Mouse (Mus musculus): Measurements from ENCODE around the gene Sh3bp5. TPM values are rescaled to one million over a fixed set of nuclear protein-coding genes. Genes with fewer than 3 reads are reported as not detected.

The Sh3bp5 gene
- polyA plus RNA-seq, 1 experiment from 2014 or later = 38.4 TPM

DNA sequence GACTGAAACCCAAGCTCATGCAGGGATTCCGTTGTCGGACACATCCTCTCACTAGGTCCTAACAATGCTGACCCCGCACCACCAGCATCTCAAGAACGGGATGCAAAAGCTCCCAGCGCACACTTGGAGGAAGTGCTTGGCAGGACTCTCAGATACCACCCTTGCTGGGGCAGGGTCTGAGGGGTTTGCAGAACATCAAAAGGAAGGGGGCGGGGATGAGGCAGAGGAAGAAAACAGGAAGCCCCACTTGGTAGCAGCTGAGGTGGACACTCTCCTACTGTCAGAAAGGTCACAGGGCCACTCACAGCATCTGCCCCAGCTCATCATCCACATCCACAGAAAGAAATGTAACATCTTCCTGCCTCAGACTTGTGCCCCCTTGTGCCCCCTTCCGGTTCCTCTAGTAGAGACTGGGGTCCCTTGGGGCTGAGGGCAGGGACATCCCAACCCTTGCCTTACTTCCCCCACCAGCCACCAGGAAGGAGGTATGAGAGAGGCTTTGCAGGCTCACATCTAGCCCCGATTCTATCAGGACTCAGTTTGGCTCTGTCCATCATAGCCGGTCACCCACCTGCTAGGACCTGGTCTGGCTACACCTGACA, 25.7 kb downstream of the Sh3bp5 start:
- H3K27me3 ChIP-seq (replicated peaks; ENCODE audit: insufficient read depth, low read length) = peaks cover 52% of the 10 kb centered on the region
- H3K4me1 ChIP-seq (ENCODE audit: insufficient read depth, low read depth, low read length) = peaks cover 36% of the 10 kb centered on the region
- no peak for ATAC-seq

DNA sequence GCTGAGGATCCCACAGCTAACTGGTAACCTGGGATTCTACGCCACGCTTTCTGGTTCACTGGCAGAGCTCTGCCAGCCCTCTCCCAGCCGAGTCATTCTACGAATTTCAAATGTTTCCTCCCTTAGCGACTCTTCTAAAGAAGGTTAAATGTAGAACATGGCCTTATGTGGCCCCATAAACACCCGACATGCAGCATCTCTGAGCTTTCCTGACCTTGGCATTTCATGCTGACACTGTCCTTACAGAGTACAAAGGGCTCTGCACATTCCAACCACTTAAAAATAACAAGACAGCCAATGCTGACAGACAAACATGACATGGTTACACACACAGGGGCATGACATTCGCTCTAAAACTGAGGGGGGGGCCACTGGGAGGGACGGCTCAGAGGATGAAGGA, 27.2 kb downstream of the Sh3bp5 start:
- Histone ChIP-seq H3K4me2 (replicated peaks; ENCODE audit: low read depth, low read length) (no peak overlapping the region), H3K4me1 (ENCODE audit: insufficient read depth, low read depth, low read length) (peaks cover 24% of the 10 kb centered on the region; the same call in 1 of the 2 replicates)
- WGBS = 51% methylated on average over 8 of the region's 8 CpGs

More for the DNA sequence above, 25.7 kb downstream of the Sh3bp5 start:
- no peak for DNase-seq (ENCODE audit: low spot score)
- Histone ChIP-seq H3K4me2 (replicated peaks; ENCODE audit: low read depth, low read length) (no peak overlapping the region), H3K36me3 (ENCODE audit: insufficient read depth, low read length) (no peaks in the 10 kb centered on the region), H3K4me3 (ENCODE audit: low read depth, low read length) (no peak overlapping the region), H3K9me3 (ENCODE audit: low read length) (no peaks in the 10 kb centered on the region), H3K9ac (replicated peaks; ENCODE audit: low read depth) (no peak overlapping the region), H3K27ac (ENCODE audit: low read length) (no peak overlapping the region)
- WGBS = 65% methylated on average over 9 of the region's 9 CpGs
- TF ChIP-seq CTCF (IDR thresholded peaks at IDR 0.05) (no peak), EP300 (IDR thresholded peaks at IDR 0.05) (no peak)

DNA sequence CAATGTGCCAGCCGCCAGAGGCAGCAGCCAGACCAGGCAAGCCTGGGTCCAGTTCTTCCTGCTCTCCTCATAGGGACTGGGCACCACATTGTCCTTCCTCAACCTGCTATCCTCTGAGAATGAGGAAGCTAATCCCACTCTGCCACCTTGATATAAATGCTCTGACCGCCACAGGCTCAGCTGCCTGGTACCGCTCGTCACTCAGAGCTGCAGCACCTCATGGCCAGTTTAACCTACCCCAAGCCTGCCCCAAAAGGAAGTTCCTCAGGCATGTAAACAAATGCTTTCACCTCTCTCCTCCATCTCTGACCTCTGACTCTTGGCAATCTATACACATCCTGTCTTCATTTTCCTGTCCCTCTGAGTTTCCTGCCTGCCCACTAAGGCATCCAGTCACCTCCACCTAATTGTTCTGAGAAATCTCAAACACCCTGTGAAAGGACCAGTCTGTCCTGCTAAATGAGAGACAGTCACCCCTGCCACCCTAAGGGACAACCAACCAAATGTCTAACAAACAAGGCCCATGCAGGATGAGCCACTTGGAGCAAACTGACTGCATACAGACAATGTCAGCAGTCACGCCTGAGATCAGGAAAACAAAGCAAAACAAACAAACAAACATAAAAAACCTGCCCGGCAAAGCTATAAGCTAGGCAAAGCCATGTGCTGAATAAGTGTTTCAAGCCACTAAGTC, 27.8 kb downstream of the Sh3bp5 start:
- H3K27me3 ChIP-seq (replicated peaks; ENCODE audit: insufficient read depth, low read length) = peaks cover 46% of the 10 kb centered on the region
- peaks cover 21% of the 10 kb centered on the region; the same call in 1 of the 2 replicates for H3K4me1 ChIP-seq (ENCODE audit: insufficient read depth, low read depth, low read length)
- WGBS = 47% methylated on average over 6 of the region's 6 CpGs

More for the DNA sequence above, 27.2 kb downstream of the Sh3bp5 start:
- Histone ChIP-seq H3K4me3 (ENCODE audit: low read depth, low read length) (no peak overlapping the region), H3K27ac (ENCODE audit: low read length) (peak overlapping the region; percentile 59; the same call in 1 of the 2 replicates), H3K27me3 (replicated peaks; ENCODE audit: insufficient read depth, low read length) (peaks cover 46% of the 10 kb centered on the region), H3K36me3 (ENCODE audit: insufficient read depth, low read length) (no peaks in the 10 kb centered on the region), H3K9me3 (ENCODE audit: low read length) (no peaks in the 10 kb centered on the region), H3K9ac (replicated peaks; ENCODE audit: low read depth) (no peak overlapping the region)
- ATAC-seq (no peak), DNase-seq (ENCODE audit: low spot score) (peak; percentile 24)
- no peak for TF ChIP-seq CTCF (IDR thresholded peaks at IDR 0.05)
- TF ChIP-seq EP300 (IDR thresholded peaks at IDR 0.05) = no peak

DNA sequence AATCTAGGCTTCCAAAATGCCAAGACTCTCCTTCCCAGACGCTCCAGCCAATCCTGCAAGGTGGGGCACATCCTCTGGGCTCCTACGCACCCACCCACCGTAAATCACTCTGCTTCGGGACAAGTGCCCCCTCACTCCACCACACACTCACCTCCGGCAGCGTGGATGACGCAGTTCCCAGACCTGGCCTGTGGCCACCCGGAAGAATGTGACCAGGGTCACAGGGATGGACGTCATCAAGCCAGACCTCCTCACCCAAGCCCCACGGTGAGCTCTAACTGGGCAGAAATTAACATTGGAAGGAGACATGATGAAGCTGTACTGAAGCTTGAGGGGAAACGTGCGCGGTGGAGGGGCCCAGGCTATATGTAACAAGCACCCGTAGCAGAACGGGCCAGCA, 28.7 kb downstream of the Sh3bp5 start:
- TF ChIP-seq EP300 (IDR thresholded peaks at IDR 0.05) = peak; percentile 45; the same call in 1 of the 2 replicates
- TF ChIP-seq CTCF (IDR thresholded peaks at IDR 0.05) = no peak
- Histone ChIP-seq H3K4me1 (ENCODE audit: insufficient read depth, low read depth, low read length) (peaks cover 17% of the 10 kb centered on the region; the same call in 1 of the 2 replicates), H3K27ac (ENCODE audit: low read length) (peak overlapping the region; percentile 59; the same call in 1 of the 2 replicates), H3K4me3 (ENCODE audit: low read depth, low read length) (no peak overlapping the region), H3K4me2 (replicated peaks; ENCODE audit: low read depth, low read length) (no peak overlapping the region), H3K9me3 (ENCODE audit: low read length) (no peaks in the 10 kb centered on the region), H3K27me3 (replicated peaks; ENCODE audit: insufficient read depth, low read length) (peaks cover 42% of the 10 kb centered on the region), H3K9ac (replicated peaks; ENCODE audit: low read depth) (no peak overlapping the region), H3K36me3 (ENCODE audit: insufficient read depth, low read length) (no peaks in the 10 kb centered on the region)
- DNase-seq (ENCODE audit: low spot score) (peak; percentile 29), ATAC-seq (peak; percentile 52)
- WGBS = 66% methylated on average over 15 of the region's 15 CpGs

More for the DNA sequence above, 27.8 kb downstream of the Sh3bp5 start:
- TF ChIP-seq CTCF (IDR thresholded peaks at IDR 0.05) (no peak), EP300 (IDR thresholded peaks at IDR 0.05) (no peak; the same call in 1 of the 2 replicates)
- no peak overlapping the region for H3K9ac ChIP-seq (replicated peaks; ENCODE audit: low read depth)
- peak; percentile 39 for ATAC-seq
- no peak overlapping the region for H3K4me3 ChIP-seq (ENCODE audit: low read depth, low read length)
- no peaks in the 10 kb centered on the region for H3K36me3 ChIP-seq (ENCODE audit: insufficient read depth, low read length)
- no peak overlapping the region for H3K4me2 ChIP-seq (replicated peaks; ENCODE audit: low read depth, low read length)
- peak; percentile 43 for DNase-seq (ENCODE audit: low spot score)
- H3K9me3 ChIP-seq (ENCODE audit: low read length) = no peaks in the 10 kb centered on the region
- H3K27ac ChIP-seq (ENCODE audit: low read length) = peak overlapping the region; percentile 59

DNA sequence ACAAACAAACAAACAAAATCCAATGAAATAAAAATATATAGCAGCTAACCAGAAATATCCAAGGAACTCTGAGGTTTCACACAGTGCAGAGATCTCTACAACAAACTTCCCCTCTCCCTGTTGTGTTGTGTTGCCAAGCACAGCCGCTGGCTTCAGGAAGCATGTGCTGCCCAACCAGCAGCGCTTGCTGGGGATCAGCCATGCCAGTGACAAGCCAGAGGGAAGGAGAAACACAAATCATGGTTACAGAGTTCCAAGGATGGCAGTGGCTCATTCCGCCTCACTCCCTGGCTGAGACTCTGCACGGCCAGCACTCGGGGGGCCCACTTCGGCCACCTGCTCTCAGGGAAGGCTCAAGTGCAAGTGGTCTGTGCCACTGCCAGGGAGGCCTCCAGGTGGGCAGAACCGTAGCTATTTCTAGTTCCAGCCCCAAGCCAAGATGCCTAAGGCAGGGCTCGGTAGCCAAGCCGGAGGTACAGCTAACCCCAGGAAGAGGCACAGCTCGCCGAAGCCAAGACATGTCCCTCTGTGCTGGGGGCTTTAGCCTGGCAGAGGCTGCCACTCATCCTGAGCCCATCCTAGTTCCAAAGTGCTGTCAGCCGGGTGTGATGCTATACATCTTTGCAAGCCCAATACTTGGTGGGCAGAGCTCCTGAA, 29.6 kb downstream of the Sh3bp5 start:
- no peaks in the 10 kb centered on the region for H3K9me3 ChIP-seq (ENCODE audit: low read length)
- DNase-seq (ENCODE audit: low spot score) = peak; percentile 4
- no peak overlapping the region for H3K4me2 ChIP-seq (replicated peaks; ENCODE audit: low read depth, low read length)
- no peak for TF ChIP-seq CTCF (IDR thresholded peaks at IDR 0.05)
- no peak for TF ChIP-seq EP300 (IDR thresholded peaks at IDR 0.05)
- H3K4me3 ChIP-seq (ENCODE audit: low read depth, low read length) = no peak overlapping the region
- no peak overlapping the region for H3K27ac ChIP-seq (ENCODE audit: low read length)
- WGBS = 82% methylated on average over 12 of the region's 12 CpGs
- H3K9ac ChIP-seq (replicated peaks; ENCODE audit: low read depth) = no peak overlapping the region
- peaks cover 17% of the 10 kb centered on the region; the same call in 1 of the 2 replicates for H3K4me1 ChIP-seq (ENCODE audit: insufficient read depth, low read depth, low read length)
- H3K36me3 ChIP-seq (ENCODE audit: insufficient read depth, low read length) = no peaks in the 10 kb centered on the region
- H3K27me3 ChIP-seq (replicated peaks; ENCODE audit: insufficient read depth, low read length) = peaks cover 34% of the 10 kb centered on the region
- ATAC-seq = no peak

DNA sequence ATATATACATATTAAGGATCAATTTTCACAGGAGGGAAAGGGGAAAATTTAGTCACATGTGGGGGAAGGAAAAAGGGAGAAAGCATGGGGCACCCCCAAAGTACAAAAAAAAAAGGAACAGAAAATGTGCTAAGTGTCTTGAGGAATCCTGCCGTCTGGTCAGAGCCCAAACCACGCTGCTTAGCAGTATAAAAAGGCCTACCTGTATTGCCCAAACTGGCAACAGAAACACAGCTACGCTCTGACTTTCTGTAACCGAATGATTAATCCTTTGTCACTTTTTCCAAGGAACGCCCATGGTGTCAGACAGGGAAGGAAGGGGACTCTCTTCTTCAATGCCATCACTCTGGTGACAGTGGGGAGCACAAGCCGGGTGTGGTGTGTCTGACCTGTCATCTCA, 30.2 kb downstream of the Sh3bp5 start:
- H3K4me3 ChIP-seq (ENCODE audit: low read depth, low read length) = no peak overlapping the region
- DNase-seq (ENCODE audit: low spot score) (peak; percentile 4), ATAC-seq (no peak)
- 88% methylated on average over 6 of the region's 6 CpGs for WGBS
- H3K27ac ChIP-seq (ENCODE audit: low read length) = no peak overlapping the region
- no peaks in the 10 kb centered on the region for H3K9me3 ChIP-seq (ENCODE audit: low read length)
- H3K36me3 ChIP-seq (ENCODE audit: insufficient read depth, low read length) = no peaks in the 10 kb centered on the region
- no peak overlapping the region for H3K4me2 ChIP-seq (replicated peaks; ENCODE audit: low read depth, low read length)
- H3K9ac ChIP-seq (replicated peaks; ENCODE audit: low read depth) = no peak overlapping the region
- peaks cover 29% of the 10 kb centered on the region for H3K27me3 ChIP-seq (replicated peaks; ENCODE audit: insufficient read depth, low read length)
- TF ChIP-seq CTCF (IDR thresholded peaks at IDR 0.05) (no peak), EP300 (IDR thresholded peaks at IDR 0.05) (no peak)
- peaks cover 17% of the 10 kb centered on the region; the same call in 1 of the 2 replicates for H3K4me1 ChIP-seq (ENCODE audit: insufficient read depth, low read depth, low read length)
